Mouse (Mus musculus): Measurements from ENCODE around the gene Tmem151b.

Tmem151b gene

GRCm38 (mm10) chr17:45564531-45565084 is 15.1 kb upstream of the Tmem151b start:
- DNase-seq (ENCODE audit: low spot score): no peak

GRCm38 (mm10) chr17:45563655-45564530 is 14.4 kb upstream of the Tmem151b start, which contains the start of gene Slc35b2:
TSS of gene Slc35b2 (plus strand) at chr17:45563874.
- peak; percentile 81 for DNase-seq (ENCODE audit: low spot score)

GRCm38 (mm10) chr17:45563216-45563615 is 13.7 kb upstream of the Tmem151b start:
- no peak for DNase-seq (ENCODE audit: low spot score)

- no peak for DNase-seq (ENCODE audit: low spot score)
These were observed 10.5 kb upstream of the Tmem151b start for GRCm38 (mm10) chr17:45559732-45560525.

- DNase-seq (ENCODE audit: low spot score): no peak
These were observed 8.8 kb upstream of the Tmem151b start for GRCm38 (mm10) chr17:45557998-45558862.

- no peak for DNase-seq (ENCODE audit: low spot score)
These were observed 7.9 kb upstream of the Tmem151b start for GRCm38 (mm10) chr17:45557246-45557824.

- no peak for DNase-seq (ENCODE audit: low spot score)
These were observed 7.2 kb upstream of the Tmem151b start for GRCm38 (mm10) chr17:45556514-45557245.

- DNase-seq (ENCODE audit: low spot score): no peak
These were observed 6.6 kb upstream of the Tmem151b start for GRCm38 (mm10) chr17:45556107-45556489.

GRCm38 (mm10) chr17:45555452-45556106 is 6.1 kb upstream of the Tmem151b start, which contains the start of gene Nfkbie:
TSS of gene Nfkbie (plus strand) at chr17:45555703.
- peak; percentile 82 for DNase-seq (ENCODE audit: low spot score)

GRCm38 (mm10) chr17:45554420-45554819 is 4.9 kb upstream of the Tmem151b start:
- DNase-seq (ENCODE audit: low spot score): no peak

- DNase-seq (ENCODE audit: low spot score): no peak
These were observed 3.6 kb upstream of the Tmem151b start for GRCm38 (mm10) chr17:45553065-45553464.

- peak; percentile 71 for DNase-seq (ENCODE audit: low spot score)
These were observed 2.5 kb upstream of the Tmem151b start for GRCm38 (mm10) chr17:45551816-45552451.

- DNase-seq (ENCODE audit: low spot score): no peak
These were observed 1.8 kb upstream of the Tmem151b start for GRCm38 (mm10) chr17:45551249-45551796.

GRCm38 (mm10) chr17:45550253-45550652 is 776 bp upstream of the Tmem151b start:
- no peak for DNase-seq (ENCODE audit: low spot score)

- no peak for DNase-seq (ENCODE audit: low spot score)
These were observed 650 bp downstream of the Tmem151b start for GRCm38 (mm10) chr17:45548541-45549512.

- no peak for DNase-seq (ENCODE audit: low spot score)
These were observed 1.9 kb downstream of the Tmem151b start for GRCm38 (mm10) chr17:45547461-45548190.

GRCm38 (mm10) chr17:45546941-45547340 is 2.5 kb downstream of the Tmem151b start:
- DNase-seq (ENCODE audit: low spot score): no peak

Measured in left cerebral cortex, adult 11 months (tissue).